Mouse (Mus musculus) thymus, adult 2 months (tissue): ENCODE measurements around the gene Zc3h10.

Experiments used
- CTCF ChIP-seq: fragments of 200-500 bp; IDR thresholded peaks from 2 replicates; pipeline ENCODE4 v1.5.1; 2012; ENCODE audit warnings: mild to moderate bottlenecking, control low read depth, low read length, moderate library complexity, borderline replicate concordance; ENCODE audit not compliant: control insufficient read depth, poor library complexity, insufficient read depth; ENCODE audit errors: extremely low read depth
- POLR2A ChIP-seq: fragments of 200-500 bp; IDR thresholded peaks from 2 replicates; pipeline ENCODE4 v1.6.1; 2012; ENCODE audit warnings: mild to moderate bottlenecking, low read length, control low read depth, moderate library complexity; ENCODE audit not compliant: control insufficient read depth, poor library complexity, insufficient read depth; ENCODE audit errors: extremely low read depth

DNA sequence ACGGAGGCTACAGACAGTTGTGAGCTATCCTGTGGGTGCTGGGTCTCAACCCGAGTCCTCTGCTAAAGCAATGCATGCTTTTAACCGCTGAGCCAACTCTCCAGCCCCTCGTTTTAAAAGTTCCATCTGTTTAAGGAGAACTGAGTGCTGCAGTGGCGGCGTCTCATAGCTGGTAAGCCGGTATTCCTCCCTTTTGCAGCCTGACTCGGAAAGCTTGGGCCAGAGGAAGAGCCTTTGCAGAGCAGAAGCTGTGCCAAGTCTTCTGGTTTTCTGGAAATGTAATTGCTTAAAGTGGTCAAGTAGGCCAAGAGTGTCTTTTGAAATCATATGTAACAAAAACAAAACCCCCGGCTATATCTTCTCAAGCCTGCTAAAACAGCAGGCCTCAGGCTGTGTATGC, 39.3 kb downstream of the Zc3h10 start:
- TF ChIP-seq CTCF (no peak), POLR2A (no peak)
